Mouse (Mus musculus): Measurements from ENCODE around the gene Zfp830. TPM values are rescaled to one million over a fixed set of nuclear protein-coding genes. Genes with fewer than 3 reads are reported as not detected.

The Zfp830 gene
- polyA plus RNA-seq, 2 experiments: 18.7 to 32.4 TPM

DNA sequence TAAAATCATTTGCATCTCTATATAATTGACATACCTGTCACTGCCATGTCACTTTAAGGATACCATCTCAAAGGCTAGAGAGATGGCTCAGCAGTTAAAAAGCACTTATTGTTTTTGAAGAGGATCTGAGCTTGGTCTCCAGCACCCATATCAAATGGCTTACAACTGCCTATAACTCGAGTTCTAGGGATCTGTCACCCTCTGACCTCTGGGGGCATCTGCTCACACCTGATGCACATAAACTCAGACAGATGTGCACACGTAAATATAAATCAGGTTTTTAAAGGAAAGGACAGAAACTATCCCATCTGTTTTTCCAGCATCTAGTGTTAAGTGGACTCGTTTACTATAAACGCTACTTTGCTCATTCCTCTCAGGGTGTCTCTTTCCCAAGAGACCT, 884 bp upstream of the Zfp830 start:
- ATAC-seq (ENCODE audit: low FRiP score, low read depth): no peak
- no peaks in the 10 kb centered on the region for H3K27me3 ChIP-seq (ENCODE audit: control insufficient read depth, insufficient read depth, low read length)
- H3K4me2 ChIP-seq (replicated peaks; ENCODE audit: low read depth, low read length, severe bottlenecking): peak overlapping the region; percentile 94
- 3% methylated on average over 4 of the region's 4 CpGs for WGBS
- peak overlapping the region; percentile 93 for H3K27ac ChIP-seq (replicated peaks; ENCODE audit: low read depth, low read length)
- H3K4me3 ChIP-seq (replicated peaks; ENCODE audit: low read length): peak overlapping the region; percentile 95
- H3K9me3 ChIP-seq (ENCODE audit: control insufficient read depth, low read length): no peaks in the 10 kb centered on the region
- no peak for DNase-seq (ENCODE audit: low spot score)
- peaks cover 12% of the 10 kb centered on the region; the same call in 1 of the 2 replicates for H3K36me3 ChIP-seq (ENCODE audit: control insufficient read depth, insufficient read depth, low read length)
- no peak for TF ChIP-seq POLR2A (IDR thresholded peaks at IDR 0.05; ENCODE audit: borderline replicate concordance, extremely low read depth, insufficient read depth, insufficient read length)
- H3K4me1 ChIP-seq (ENCODE audit: control insufficient read depth, insufficient read depth, low read length): peaks cover 18% of the 10 kb centered on the region
- H3K9ac ChIP-seq (ENCODE audit: low read depth, low read length, severe bottlenecking): peak overlapping the region; percentile 87; the same call in 1 of the 2 replicates

DNA sequence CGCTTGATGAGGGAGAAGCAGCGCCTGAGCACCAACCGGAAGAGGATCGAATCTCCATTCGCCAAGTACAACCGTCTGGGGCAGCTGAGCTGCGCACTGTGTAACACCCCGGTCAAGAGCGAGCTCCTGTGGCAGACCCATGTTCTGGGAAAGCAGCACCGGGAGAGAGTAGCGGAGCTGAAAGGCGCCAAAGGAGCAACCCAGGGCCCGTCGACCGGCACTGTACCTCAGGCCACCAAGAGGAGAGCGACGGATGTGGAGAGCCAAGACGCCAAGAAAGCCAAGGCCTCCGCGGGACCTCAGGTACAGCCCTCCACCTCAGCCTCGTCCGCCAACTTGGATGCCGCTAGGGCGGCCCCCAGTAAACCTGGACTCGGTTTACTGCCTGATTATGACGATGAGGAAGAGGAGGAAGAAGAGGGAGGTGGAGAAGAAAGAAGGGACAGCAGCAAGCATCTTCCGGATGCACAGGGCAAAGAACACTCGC, 336 bp downstream of the Zfp830 start:
- H3K27me3 ChIP-seq (ENCODE audit: control insufficient read depth, insufficient read depth, low read length): no peaks in the 10 kb centered on the region
- under 1% methylated on average over 28 of the region's 28 CpGs for WGBS

DNA sequence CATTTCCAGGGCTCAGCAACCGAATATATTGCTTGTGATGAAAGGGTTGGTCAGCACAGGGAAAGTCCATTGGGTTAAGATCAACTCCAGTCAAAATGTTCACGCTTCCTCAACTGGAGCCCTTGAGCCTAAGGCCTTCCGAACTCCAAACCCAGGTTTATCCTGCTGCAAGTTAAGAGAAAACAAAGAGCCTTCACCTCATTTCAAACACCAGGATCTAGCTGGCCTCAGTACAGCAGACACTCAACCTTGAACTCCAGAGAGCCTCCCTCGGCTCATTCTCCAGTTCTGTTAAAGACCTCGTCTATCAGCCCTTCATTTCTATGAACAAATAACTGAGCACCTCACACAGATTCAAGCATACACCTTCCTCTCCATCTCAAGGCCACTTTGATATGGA, 16.0 kb downstream of the Zfp830 start:
- peak overlapping the region; percentile 84 for H3K4me3 ChIP-seq (replicated peaks; ENCODE audit: low read length)
- H3K27me3 ChIP-seq (ENCODE audit: control insufficient read depth, insufficient read depth, low read length): no peaks in the 10 kb centered on the region
- H3K4me1 ChIP-seq (ENCODE audit: control insufficient read depth, insufficient read depth, low read length): peaks cover 12% of the 10 kb centered on the region
- ATAC-seq (ENCODE audit: low FRiP score, low read depth) (no peak), DNase-seq (ENCODE audit: low spot score) (no peak)
- peaks cover 14% of the 10 kb centered on the region for H3K36me3 ChIP-seq (ENCODE audit: control insufficient read depth, insufficient read depth, low read length)
- no peaks in the 10 kb centered on the region for H3K9me3 ChIP-seq (ENCODE audit: control insufficient read depth, low read length)
- peak overlapping the region; percentile 94 for H3K9ac ChIP-seq (ENCODE audit: low read depth, low read length, severe bottlenecking)
- H3K4me2 ChIP-seq (replicated peaks; ENCODE audit: low read depth, low read length, severe bottlenecking): peak overlapping the region; percentile 65
- H3K27ac ChIP-seq (replicated peaks; ENCODE audit: low read depth, low read length): no peak overlapping the region
- no peak for TF ChIP-seq POLR2A (IDR thresholded peaks at IDR 0.05; ENCODE audit: borderline replicate concordance, extremely low read depth, insufficient read depth, insufficient read length)
- 55% methylated on average over 5 of the region's 5 CpGs for WGBS

More for the DNA sequence above, 336 bp downstream of the Zfp830 start:
- peaks cover 18% of the 10 kb centered on the region for H3K4me1 ChIP-seq (ENCODE audit: control insufficient read depth, insufficient read depth, low read length)
- no peak for DNase-seq (ENCODE audit: low spot score)
- TF ChIP-seq POLR2A (IDR thresholded peaks at IDR 0.05; ENCODE audit: borderline replicate concordance, extremely low read depth, insufficient read depth, insufficient read length): no peak
- peak overlapping the region; percentile 95 for H3K4me3 ChIP-seq (replicated peaks; ENCODE audit: low read length)
- H3K36me3 ChIP-seq (ENCODE audit: control insufficient read depth, insufficient read depth, low read length): peaks cover 16% of the 10 kb centered on the region
- ATAC-seq (ENCODE audit: low FRiP score, low read depth): peak; percentile 58; the same call in 1 of the 2 replicates
- H3K9me3 ChIP-seq (ENCODE audit: control insufficient read depth, low read length): no peaks in the 10 kb centered on the region
- peak overlapping the region; percentile 87 for H3K9ac ChIP-seq (ENCODE audit: low read depth, low read length, severe bottlenecking)
- H3K27ac ChIP-seq (replicated peaks; ENCODE audit: low read depth, low read length): peak overlapping the region; percentile 93
- peak overlapping the region; percentile 94 for H3K4me2 ChIP-seq (replicated peaks; ENCODE audit: low read depth, low read length, severe bottlenecking)

DNA sequence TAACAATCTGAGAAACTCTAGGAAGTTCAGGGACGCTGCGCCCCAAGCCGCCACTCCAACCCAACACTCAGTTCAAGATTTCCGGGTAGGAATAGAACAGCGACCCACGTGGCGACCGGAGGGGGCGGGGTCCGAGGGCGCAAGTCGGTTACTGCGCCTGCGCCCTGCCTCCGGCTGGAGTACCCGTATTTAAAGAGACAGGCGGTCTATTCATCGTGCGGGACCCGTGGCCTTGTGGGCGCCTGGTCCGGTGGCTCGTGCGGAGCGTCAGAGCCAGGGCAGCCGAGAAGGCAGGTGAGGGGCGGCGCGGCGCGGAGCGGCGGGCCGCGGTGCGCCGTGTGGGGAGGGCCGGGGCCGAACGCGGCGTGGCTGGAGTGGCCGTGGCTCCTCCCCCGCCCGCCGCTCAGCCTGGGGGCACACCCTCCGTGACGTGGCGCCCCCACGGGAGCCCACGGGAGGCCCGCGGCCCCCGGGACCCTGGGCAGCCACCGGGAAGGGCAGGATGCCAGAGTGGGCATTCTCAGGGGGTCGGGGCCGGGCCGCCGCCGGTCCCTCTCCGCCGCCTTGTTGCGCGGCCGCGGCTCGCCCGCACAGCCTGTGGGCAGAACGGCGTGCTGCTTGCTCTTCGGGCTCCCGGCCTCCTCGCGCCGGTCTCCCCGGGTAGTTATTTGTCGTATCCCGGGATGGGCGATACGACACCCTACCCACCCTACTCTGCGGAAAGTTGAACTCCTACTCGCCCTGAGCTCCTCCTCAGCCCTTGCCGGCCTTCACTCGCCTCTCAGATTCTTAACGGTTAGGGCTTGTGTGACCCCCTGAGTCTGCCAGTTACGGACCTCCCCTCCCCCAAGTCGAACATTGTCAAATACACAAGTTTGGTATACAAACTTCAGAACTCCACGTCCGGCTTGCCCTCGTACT, 17.1 kb downstream of the Zfp830 start, which contains the start of gene Lig3:
Lig3 (plus strand) TSS at position 126 of the 921 bp plus-strand sequence.
- H3K9me3 ChIP-seq (ENCODE audit: control insufficient read depth, low read length): no peaks in the 10 kb centered on the region
- H3K36me3 ChIP-seq (ENCODE audit: control insufficient read depth, insufficient read depth, low read length): peaks cover 24% of the 10 kb centered on the region
- H3K27ac ChIP-seq (replicated peaks; ENCODE audit: low read depth, low read length): peak within 1 kb of the TSS; percentile 96
- H3K4me3 ChIP-seq (replicated peaks; ENCODE audit: low read length): peak within 1 kb of the TSS; percentile 84
- ATAC-seq (ENCODE audit: low FRiP score, low read depth) (peak; percentile 97), DNase-seq (ENCODE audit: low spot score) (peak; percentile 95)
- peak; percentile 39; the same call in 1 of the 2 replicates for TF ChIP-seq POLR2A (IDR thresholded peaks at IDR 0.05; ENCODE audit: borderline replicate concordance, extremely low read depth, insufficient read depth, insufficient read length)
- no peaks in the 10 kb centered on the region for H3K27me3 ChIP-seq (ENCODE audit: control insufficient read depth, insufficient read depth, low read length)
- peak within 1 kb of the TSS; percentile 65 for H3K4me2 ChIP-seq (replicated peaks; ENCODE audit: low read depth, low read length, severe bottlenecking)
- WGBS: under 1% methylated on average over 57 of the region's 90 CpGs
- H3K4me1 ChIP-seq (ENCODE audit: control insufficient read depth, insufficient read depth, low read length): peaks cover 12% of the 10 kb centered on the region
- peak within 1 kb of the TSS; percentile 94 for H3K9ac ChIP-seq (ENCODE audit: low read depth, low read length, severe bottlenecking)

DNA sequence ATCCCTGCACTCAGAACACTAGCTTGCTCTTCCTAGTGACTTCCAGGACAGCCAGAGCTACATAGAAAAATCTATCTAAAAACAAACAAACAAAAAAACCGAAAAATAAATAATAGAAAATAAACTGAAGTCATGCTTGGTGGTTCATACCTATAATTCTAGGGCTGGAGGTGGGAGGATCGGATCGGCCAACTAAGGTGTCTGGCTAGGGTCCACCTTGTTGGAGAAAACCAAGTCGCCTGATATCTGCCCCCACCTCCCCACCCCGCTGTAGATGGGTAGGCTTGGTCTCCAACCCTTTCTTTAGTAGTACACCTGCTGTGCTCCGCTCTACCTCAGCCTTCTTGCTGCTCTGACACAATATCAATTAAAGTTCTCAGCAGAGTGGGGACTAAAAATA, 18.1 kb downstream of the Zfp830 start:
- Histone ChIP-seq H3K4me3 (replicated peaks; ENCODE audit: low read length) (peak overlapping the region; percentile 84), H3K27me3 (ENCODE audit: control insufficient read depth, insufficient read depth, low read length) (no peaks in the 10 kb centered on the region), H3K9me3 (ENCODE audit: control insufficient read depth, low read length) (no peaks in the 10 kb centered on the region), H3K27ac (replicated peaks; ENCODE audit: low read depth, low read length) (peak overlapping the region; percentile 96; the same call in 1 of the 2 replicates), H3K36me3 (ENCODE audit: control insufficient read depth, insufficient read depth, low read length) (peaks cover 33% of the 10 kb centered on the region), H3K4me2 (replicated peaks; ENCODE audit: low read depth, low read length, severe bottlenecking) (peak overlapping the region; percentile 65), H3K9ac (ENCODE audit: low read depth, low read length, severe bottlenecking) (peak overlapping the region; percentile 94), H3K4me1 (ENCODE audit: control insufficient read depth, insufficient read depth, low read length) (peaks cover 12% of the 10 kb centered on the region)
- TF ChIP-seq POLR2A (IDR thresholded peaks at IDR 0.05; ENCODE audit: borderline replicate concordance, extremely low read depth, insufficient read depth, insufficient read length): no peak
- no peak for DNase-seq (ENCODE audit: low spot score)
- 41% methylated on average over 6 of the region's 6 CpGs for WGBS
- ATAC-seq (ENCODE audit: low FRiP score, low read depth): no peak
